Mouse (Mus musculus) liver, adult 10 weeks (tissue): ENCODE data around the gene Racgap1. TPM values are rescaled to one million over a fixed set of nuclear protein-coding genes. Genes with fewer than 3 reads are reported as not detected.

Experiments used
- polyA plus RNA-seq: library from polyadenylated mRNA; stranded (reverse); fragments of 350-450 nt; fragmentation: Illumina TruSeq; extraction: RNeasy Lipid Tissue Mini Kit (QIAGEN cat#74804); gene quantifications from one replicate; pipeline ENCODE4 v1.2.3, GENCODE M21; 2014; ENCODE audit warnings: low read depth, low replicate concordance

Gene Racgap1
- polyA plus RNA-seq: 0.82 TPM

GRCm38 (mm10) chr15:99651163-99651872 is at the start of gene Racgap1:
Racgap1 (minus strand) TSS chr15:99651656.

GRCm38 (mm10) chr15:99670154-99670821 is 18.8 kb upstream of the Racgap1 start, which contains the start of gene Asic1:
Asic1 (plus strand) TSS chr15:99670368.

DNA sequence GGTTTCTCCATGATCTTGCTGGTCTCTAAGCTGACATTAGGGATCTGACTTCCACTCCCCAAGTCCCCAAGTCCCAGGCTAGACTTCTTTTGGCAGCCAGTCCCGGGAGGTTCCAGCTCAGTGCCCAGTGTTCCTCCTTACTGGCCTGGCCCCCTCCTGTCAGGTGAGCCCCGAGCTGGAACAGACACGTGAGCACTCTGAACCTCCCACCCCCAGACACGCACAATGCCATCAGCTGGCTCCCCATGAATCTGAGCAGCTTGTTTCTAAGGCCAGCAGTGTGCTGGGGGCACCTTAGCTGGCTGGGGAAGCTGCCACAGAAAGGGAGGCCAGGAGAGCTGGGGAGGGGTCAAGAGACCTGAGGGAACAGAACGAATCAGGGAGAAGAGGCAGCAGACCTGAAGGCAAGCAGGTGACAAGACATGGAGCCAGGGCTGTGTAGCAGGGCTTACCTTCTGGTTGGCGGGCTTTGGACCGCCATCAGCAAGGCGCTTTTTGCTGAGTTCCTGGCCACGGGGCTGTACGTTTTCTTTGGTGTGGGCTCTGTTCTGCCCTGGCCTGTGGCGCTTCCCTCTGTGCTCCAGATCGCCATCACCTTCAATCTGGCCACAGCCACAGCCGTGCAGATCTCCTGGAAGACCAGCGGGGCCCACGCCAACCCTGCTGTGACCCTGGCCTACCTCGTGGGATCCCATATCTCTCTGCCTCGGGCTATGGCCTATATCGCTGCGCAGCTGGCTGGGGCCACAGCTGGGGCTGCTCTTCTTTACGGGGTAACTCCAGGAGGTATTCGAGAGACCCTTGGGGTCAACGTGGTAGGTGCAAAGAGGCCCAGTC is 50.3 kb downstream of the Racgap1 start, which contains the start of gene Aqp6:
Gene Aqp6, plus strand, starts transcription at position 415 of the 837 bp plus-strand sequence.

DNA sequence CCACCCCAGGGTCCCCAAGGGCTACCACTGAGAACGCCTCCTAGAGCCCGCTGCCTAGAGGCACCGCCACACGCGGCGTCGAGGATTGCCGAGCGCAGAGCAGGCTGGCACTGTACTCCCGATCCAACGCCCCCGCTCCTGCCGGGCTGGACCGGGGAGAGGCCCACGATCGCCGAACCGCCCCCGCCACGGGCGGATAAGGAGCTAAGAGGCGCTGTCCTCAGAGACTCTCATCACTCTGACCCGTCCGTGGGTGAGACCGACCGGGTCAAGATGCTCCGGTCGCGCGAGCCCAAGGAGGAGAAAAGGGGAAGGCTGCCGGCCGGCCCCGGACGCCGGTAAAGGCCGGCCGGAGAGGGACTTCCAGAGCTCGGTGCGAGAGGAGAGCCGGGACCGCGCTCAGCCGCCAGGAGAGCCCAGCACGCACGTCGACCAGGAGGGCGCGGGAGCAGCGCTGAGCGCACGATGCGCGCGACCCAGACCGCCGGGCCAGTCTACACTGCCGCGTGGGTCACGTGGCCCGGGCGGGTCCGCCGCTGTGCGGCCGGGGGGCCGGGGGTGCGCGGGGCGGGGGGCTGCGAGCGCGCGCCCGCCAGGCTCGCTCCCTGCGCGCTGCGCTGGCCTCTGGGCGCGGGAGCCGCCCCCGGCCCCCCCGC is 60.9 kb downstream of the Racgap1 start, which contains the start of gene Aqp5:
Gene Aqp5, plus strand, starts transcription at position 354 of the 656 bp plus-strand sequence.

GRCm38 (mm10) chr15:99578802-99579485 is 72.5 kb downstream of the Racgap1 start, which contains the start of gene Aqp2:
Aqp2 (plus strand) TSS chr15:99579055.

Other genes starting within 250 kb of the Racgap1 start
- gene Nckap5l, start 193.9 kb downstream of the Racgap1 start, polyA plus RNA-seq: not detected
- gene Bcdin3d, start 176.9 kb downstream of the Racgap1 start, polyA plus RNA-seq: 0.64 TPM
- gene Faim2, start 123.5 kb downstream of the Racgap1 start, polyA plus RNA-seq: not detected
- not detected for gene Aqp2, start 72.6 kb downstream of the Racgap1 start, polyA plus RNA-seq
- not detected for gene Aqp5, start 60.9 kb downstream of the Racgap1 start, polyA plus RNA-seq
- not detected for gene Aqp6, start 50.3 kb downstream of the Racgap1 start, polyA plus RNA-seq
- not detected for gene Asic1, start 18.7 kb upstream of the Racgap1 start, polyA plus RNA-seq
- gene Smarcd1, start 50.5 kb upstream of the Racgap1 start, polyA plus RNA-seq: 2.4 TPM
- not detected for gene Gm17349, start 53.8 kb upstream of the Racgap1 start, polyA plus RNA-seq
- gene Gpd1, start 65.9 kb upstream of the Racgap1 start, polyA plus RNA-seq: 20.9 TPM
- 10.4 TPM for gene Cox14, start 74.0 kb upstream of the Racgap1 start, polyA plus RNA-seq
- 1.7 TPM for gene Cers5, start 121.2 kb upstream of the Racgap1 start, polyA plus RNA-seq
- 24.2 TPM for gene Lima1, start 223.8 kb upstream of the Racgap1 start, polyA plus RNA-seq